In the genomic region with DNA sequence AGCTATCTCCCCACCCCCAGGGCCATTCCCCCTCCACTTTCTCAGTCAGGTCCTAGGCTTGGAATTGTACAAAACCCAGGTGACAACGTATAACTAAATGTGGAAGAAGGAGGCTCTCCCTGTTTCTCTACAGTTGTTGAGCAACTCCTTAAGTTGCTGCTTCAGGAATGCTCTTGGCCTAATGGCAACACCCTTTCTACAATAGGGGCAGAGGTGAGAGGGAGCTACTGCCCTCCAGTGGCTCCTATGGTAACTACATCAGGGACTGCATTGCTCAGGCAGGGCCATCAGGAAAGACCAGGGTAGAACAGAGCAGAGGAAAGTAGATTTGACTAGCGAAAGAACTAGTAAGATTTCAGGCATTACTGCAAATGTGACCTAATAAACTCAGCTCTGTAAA, we compare ENCODE assay signal across 8 mouse cellular contexts. TPM values are rescaled to one million over a fixed set of nuclear protein-coding genes. Genes with fewer than 3 reads are reported as not detected.
DNase-seq lines count a peak whose midpoint lies in the region; ATAC-seq lines count a peak whose summit lies in the region.

No protein-coding gene starts in this region.

- no peak overlapping the region for H3K9ac ChIP-seq in heart, embryonic 11.5 days (ENCODE audit: low read depth, low read length)

- H3K4me3 ChIP-seq in heart, embryonic 11.5 days (ENCODE audit: low read depth, low read length), result no peak overlapping the region

- no peaks in the 10 kb centered on the region for H3K9me3 ChIP-seq in heart, embryonic 11.5 days (replicated peaks; ENCODE audit: control insufficient read depth, low read length)

- H3K4me2 ChIP-seq in heart, embryonic 11.5 days, result no peak overlapping the region

- peaks cover 13% of the 10 kb centered on the region for H3K4me1 ChIP-seq in heart, embryonic 11.5 days (ENCODE audit: control insufficient read depth, insufficient read depth, low read length)

- H3K27ac ChIP-seq in heart, embryonic 11.5 days (ENCODE audit: low read depth, low read length), result no peak overlapping the region

- peak; percentile 98 for DNase-seq in heart, adult 11 months
- peak; percentile 79 for DNase-seq in T-cell, adult 2 months (ENCODE audit: low spot score)
- DNase-seq in cerebellum, postnatal 14 days, result peak; percentile 74 to 84
- DNase-seq in heart, adult 9 months (ENCODE audit: low spot score in 2 of 2), result peak; percentile 65 to 82
- DNase-seq in large intestine, adult 2 months (ENCODE audit: low read depth, low spot score), result peak; percentile 81
- peak; percentile 66 for DNase-seq in testis, postnatal 14 days (ENCODE audit: low spot score)

- WGBS in heart, embryonic 11.5 days (ENCODE audit: insufficient replicate concordance), result 45% methylated on average over 2 of the region's 2 CpGs
- 16% methylated on average over 2 of the region's 2 CpGs for WGBS in large intestine, adult 2 months

- H3K27me3 ChIP-seq in heart, embryonic 11.5 days (ENCODE audit: control insufficient read depth, insufficient read depth, low read length), result no peaks in the 10 kb centered on the region

- H3K36me3 ChIP-seq in heart, embryonic 11.5 days (ENCODE audit: control insufficient read depth, insufficient read depth, low read length), result no peaks in the 10 kb centered on the region

- no peak for ATAC-seq in heart, embryonic 11.5 days (replicated peaks; ENCODE audit: insufficient number of reproducible peaks, low FRiP score, low TSS enrichment)
- ATAC-seq in megakaryocyte progenitor cell, adult 5-6 weeks (replicated peaks; ENCODE audit: poor library complexity), result peak; percentile 98

RNA-seq across cellular contexts. Expression of a gene that starts 28.8 kb away (rescaled TPM):
- polyA plus RNA-seq in heart, embryonic 11.5 days (2014; fragmentation: Nextera tagmentation; extraction: Ambion mirVana), result 15.0 and 16.9 TPM in 2 replicates
- polyA plus RNA-seq in large intestine, adult 2 months (2012; rRNA removed), result 3.9 and 4.3 TPM in 2 replicates
- total RNA-seq in megakaryocyte progenitor cell, adult 5-6 weeks (2015), result 27.6 and 31.7 TPM in 2 replicates
- total RNA-seq in megakaryocyte progenitor cell, adult 5-6 weeks (2017), result 33.4 and 34.6 TPM in 2 replicates
